Mouse (Mus musculus) frontal cortex, postnatal 14 days (tissue): ENCODE measurements around the gene Apol8.
"Not testable (repeated sequence)": the region's sequence is repeated elsewhere in the genome, so short reads cannot be mapped to it uniquely, and the experiment has no call there.

Experiments
- DNase-seq, 2 experiments: peaks; one replicate each; pipeline ENCODE4 v3.0.0; 2022; ENCODE audit warnings: low spot score in 2 of 2

Gene Apol8

DNA sequence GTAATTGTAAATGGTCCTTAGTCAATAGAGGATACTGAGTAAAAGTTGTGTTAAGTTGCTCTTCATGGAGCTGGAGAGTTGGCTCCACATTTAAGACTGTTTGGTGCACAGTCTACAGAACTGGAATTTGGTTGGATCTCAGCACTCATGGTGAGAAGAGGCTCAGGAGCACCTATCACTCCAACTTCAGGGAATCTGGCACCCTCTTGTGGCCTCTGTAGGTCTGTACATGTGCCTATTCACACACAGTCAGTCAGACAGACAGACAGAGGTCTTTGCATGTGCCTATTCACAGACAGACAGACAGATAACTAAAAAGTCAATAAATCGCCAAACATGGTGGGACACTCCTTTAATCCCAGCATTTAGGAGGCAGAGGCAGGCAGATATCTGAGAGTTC, 6.3 kb downstream of the Apol8 start:
- no peak for DNase-seq

DNA sequence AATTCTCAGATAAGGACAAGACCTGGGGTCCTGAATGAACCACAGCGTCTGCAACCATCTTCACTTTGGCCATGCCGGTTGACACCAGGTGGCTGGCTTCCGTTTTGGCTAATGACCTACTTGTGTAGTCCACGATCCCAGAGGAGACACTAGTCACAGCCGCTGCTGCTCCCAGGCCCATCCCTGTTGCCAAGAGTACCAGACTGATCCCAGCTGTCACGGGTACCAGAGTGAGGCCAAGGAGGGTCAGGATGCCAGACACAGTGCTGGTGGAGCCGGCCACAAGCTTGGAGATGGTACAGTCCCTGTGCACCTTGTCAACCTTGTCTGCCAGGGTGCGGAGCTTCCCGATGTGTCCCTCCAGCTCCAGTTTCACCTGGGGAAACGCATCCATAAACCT, 7.1 kb downstream of the Apol8 start:
- DNase-seq = no peak

DNA sequence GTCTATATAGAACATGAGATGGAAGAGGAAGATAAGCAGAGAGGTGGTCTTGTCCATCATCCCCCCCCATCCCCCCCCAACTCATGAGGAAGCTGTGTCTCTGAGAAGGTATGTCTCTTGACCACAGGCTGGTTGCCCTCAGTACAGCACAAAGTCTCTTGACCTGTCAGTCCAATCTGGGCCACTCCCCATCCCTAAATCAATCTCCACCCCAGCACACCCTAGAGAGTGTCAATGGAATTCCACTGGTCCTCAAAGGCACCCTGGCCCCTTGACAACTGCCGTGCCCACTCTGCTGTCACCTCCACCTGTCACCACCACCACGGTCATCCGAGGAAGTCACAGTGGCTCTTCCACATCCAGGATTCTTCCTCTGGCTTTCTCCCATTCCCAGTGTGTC, 8.4 kb downstream of the Apol8 start:
- DNase-seq = no peak

DNA sequence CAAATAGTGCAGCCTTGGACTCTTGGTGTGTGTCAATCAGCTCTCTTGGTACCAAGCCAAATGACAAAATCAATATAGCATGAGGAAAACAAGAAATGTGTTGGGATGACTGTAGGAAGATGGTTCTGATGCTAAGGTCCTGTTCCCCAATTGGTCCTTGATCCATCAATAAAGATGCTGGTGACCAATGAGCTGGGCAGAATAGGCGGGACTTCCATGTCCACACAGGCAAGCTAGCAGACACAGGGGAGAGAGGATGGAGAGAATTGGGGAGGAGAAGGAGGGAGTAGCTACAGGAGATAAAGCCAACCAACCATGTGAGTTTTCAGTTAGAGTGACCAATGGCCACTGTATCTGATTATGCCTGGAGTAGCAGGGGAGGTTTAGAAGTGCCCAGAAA, 10.5 kb downstream of the Apol8 start:
- DNase-seq = no peak

DNA sequence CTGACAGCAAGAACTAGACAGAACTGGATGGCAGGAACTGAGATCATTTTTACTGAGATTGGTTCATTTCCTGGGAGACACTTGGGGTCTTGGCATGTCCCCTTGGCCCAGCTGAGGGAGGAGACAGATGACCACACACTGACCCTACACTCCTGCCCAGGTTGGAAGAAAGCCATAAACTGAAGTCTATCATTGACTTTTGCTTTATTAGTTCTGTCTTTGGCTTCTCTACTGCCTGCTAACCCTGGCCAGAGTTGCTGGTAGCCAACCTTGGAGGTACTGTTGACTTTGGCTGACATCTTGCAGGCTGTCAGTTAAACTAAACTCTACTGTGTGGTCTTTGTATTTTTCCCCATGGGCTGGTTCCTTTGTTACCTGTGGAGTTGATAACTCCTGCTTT, 11.7 kb downstream of the Apol8 start:
- DNase-seq = no peak

DNA sequence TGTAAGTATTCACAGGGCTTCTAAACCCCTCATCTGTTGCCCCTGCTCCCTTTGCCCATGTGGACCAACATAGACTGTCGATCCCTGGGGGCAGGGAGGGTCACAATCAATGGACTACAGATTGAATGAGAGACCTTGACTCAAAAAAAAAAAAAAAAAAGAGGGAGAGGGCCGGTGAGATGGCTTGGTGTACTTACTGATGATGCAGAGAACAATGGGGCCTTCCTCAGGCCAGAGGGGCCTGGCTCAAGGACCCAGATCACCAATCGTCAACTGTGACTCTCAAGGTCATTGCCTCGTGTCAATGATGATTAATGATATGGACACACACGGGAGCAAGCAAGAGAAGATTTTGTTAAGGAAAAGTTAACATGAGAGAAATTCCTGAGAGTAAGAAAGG, 12.2 kb downstream of the Apol8 start:
- no peak for DNase-seq

DNA sequence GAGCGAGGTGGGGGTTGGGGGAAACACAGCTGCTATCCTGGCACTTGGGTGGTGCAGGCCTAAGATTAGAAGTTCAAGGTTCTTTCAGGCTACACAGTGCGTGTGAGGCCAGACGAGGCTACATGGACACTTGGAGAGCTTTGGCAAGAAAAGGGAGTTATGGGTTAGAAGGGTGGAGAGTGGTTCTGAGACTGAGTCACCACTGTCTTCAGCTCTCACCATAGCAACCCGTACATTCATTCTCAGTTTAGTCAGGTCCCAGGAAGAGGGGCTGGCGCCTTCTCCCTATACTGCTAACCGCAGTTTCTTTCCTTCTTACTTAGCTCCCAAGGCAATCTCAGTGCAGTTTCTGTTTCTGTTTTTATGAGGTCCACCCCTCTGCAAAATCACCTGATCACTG, 15.2 kb downstream of the Apol8 start:
- not testable (repeated sequence) for DNase-seq

DNA sequence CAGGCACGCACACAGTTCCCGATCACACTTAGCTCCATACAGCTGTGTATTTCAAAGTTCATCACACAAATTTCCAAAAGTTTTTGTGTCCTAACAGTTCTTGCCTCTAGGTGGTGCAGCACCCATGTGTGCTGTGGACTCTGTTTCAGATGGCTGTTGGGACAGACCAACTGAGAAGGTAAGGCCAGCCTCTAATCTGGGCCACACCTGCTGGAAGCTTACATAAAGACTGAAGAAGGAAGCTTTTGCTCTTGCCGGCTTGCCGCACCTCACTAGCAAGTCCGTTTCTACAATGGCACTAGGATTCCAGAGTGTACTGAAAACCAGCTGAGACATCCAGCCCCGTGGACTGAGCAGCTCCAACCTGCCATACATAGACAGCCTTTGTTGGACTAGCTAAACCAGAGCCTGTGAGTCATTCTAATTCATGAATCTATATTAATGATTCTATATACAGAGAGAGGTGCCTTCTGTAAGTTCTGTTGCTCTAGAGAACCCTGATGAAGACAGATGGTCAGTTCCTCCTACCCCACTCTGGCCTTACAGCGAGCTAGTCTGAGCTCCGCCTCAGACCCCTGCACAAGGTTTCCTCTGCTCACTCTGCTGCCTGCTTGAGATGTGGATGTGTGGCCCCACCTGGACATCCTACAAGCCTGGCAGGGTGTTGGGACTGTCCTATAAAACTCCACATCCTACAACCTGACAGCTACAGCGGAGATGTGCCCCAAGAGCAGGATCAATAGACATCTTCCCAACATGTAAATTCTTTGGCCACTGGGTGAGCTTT, 16.1 kb downstream of the Apol8 start:
- no peak for DNase-seq

DNA sequence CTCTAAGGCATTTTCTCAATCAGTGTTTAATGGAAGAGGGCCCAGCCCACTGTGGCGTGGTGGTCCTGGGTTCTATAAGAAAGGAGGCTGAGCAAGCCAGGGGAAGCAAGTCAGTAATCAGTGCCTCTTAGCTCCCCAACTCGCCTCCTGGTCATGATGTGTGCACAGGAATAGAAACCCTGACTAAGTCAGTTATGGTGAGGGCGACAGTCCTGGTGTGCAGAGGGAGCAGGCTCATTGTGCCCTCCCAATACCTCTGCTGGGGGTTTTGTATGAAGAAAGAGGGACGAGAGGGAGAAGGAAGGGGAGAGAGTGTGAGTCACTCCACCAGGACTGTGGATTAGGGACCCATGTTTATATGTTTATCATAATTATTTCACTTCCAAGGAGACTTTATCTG, 22.9 kb downstream of the Apol8 start:
- DNase-seq = not testable (repeated sequence)

DNA sequence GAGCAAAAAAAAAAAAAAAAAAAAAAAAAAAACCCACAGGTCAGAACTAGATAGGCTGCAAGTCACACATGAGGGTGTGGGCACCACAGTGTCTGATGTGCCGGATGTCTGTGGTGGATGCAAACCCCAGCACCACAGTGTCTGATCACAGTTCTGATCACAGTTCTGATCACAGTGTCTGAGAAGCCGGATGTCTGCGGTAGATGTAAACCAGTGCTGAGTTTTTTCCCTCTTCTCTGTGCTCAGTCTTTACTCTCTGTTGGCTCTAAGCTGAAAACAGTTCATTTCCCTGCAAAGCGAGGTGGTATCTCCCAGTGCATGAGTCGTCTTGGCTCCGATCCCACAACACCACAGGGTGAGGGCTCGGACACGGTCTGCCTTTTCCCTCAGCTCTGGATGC, 23.4 kb downstream of the Apol8 start:
- not testable (repeated sequence) for DNase-seq

DNA sequence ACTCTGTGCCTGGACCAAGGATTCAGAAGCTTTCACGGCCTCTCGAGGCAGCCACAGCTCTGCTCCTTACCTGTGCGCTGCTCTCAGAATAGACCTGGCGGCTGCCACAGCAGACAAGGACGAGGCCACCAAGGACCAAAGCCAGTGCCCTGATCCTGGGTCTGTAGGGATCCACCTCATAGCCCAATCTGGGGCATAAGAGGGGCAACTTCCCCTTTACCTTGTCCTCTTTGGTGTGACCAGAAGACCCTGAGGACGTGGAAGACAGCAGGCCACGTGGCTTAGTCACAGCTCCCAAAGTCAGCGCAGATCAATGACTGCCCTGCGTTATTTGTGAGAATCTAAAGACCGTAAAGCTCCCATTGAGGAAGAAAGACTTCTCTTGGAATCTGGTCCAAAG, 24.0 kb downstream of the Apol8 start:
- DNase-seq = not testable (repeated sequence)

DNA sequence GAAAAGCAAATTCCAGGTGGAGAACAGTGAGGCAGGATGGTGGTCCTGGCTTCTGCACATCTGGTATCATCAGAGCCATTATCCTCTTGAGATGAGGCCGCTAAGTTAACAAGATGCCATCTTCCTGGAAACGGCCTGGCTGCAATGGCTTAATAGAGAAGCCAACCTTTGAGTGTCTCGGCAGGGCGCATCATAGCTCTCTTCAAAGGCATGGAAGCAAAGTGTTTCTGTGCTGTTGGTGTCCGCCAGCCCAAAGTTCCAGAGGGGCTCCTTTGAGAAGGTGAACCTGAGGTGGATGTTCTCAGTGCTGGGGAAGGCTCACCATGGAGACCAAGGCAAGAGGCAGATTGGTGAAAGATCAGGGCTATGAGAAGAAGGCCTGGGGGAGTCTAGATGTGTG, 25.2 kb downstream of the Apol8 start:
- DNase-seq = no peak

DNA sequence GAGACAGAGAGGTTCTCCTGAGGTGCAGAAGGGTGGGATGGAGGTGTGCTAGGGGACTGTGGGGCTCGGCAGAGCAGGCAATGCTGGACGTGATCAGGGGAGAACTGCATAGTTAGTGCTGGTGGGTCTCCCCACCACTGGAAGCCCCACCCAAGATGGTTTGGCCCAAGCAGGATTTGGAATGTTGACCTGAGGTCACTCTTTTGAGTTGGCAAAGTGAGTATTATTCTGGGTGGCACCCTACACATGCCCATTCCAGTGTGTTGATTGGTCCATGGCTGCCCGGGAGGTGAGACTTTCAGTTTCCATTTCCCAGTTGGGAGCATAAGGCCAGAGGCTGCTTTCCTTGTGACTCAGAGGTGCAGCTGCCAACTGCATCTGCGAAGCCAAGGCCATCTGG, 28.1 kb downstream of the Apol8 start, which contains the start of gene Apol9b:
TSS of gene Apol9b (plus strand) at position 301 of the 400 bp plus-strand sequence.
- DNase-seq = not testable (repeated sequence)

DNA sequence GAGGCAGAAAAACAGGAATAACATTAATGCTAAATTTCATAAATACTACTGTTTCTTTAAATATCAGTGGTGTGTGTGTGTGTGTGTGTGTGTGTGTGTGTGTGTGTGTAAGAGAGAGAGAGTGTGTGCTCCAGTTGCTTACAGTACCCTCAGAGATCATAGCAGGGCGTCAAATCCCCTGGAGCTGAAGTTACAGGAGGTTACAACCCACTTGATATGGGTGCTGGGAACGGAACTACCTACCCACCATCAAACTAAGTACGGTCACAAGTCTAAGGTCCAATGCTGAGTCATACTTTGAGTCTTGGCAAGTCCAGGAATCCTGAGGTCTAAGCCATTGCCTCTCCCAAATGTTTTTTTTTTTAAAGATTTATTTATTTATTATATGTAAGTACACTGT, 29.1 kb downstream of the Apol8 start:
- DNase-seq = not testable (repeated sequence)

DNA sequence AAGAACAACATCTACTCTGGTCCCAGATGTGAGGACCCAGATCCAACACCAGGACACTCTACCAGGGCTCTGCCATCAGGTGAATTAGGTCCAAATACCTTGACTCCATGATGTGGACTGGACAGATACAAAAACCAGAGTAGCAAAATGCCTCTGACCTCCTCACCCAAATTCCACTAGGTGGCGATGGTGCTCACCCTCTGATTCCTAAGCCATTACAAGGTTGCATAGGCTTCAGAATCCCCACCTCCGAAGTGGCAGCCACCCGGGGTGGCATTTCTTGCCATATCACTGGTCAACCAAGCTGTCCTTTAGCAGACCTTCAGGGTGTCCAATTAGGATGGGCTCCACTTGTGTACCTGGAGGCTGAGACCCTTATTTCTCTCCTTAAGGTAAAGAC, 29.7 kb downstream of the Apol8 start:
- not testable (repeated sequence) for DNase-seq

DNA sequence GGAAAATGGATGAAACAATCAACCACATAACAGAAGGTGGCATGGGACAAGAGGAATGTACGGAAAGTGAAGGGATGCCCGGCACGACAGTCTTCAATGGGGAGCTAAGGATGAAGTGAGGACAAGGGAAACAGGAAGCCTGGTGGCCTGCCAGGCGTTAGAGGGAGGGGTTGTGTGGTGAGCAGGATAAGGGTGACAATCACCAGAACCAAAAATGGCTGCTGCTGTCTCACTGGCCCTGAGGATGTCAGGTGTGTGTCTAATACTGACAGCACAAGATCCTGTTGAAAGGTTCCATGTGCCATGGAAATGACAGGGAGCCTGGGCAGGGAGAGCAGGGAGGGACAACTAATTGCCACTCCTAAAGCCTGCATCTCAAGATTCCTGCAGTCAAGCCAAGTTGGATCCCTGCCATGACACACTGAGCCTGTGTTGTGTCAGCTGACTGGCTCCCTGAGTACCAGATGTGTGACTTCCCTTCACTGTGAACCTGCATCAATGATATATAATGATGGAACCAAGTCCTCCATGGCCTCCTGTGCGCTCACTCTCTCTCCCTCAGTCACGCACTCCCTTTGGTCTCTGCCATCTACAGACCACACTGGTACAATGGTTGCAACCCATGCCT, 31.3 kb downstream of the Apol8 start:
- DNase-seq = not testable (repeated sequence)

DNA sequence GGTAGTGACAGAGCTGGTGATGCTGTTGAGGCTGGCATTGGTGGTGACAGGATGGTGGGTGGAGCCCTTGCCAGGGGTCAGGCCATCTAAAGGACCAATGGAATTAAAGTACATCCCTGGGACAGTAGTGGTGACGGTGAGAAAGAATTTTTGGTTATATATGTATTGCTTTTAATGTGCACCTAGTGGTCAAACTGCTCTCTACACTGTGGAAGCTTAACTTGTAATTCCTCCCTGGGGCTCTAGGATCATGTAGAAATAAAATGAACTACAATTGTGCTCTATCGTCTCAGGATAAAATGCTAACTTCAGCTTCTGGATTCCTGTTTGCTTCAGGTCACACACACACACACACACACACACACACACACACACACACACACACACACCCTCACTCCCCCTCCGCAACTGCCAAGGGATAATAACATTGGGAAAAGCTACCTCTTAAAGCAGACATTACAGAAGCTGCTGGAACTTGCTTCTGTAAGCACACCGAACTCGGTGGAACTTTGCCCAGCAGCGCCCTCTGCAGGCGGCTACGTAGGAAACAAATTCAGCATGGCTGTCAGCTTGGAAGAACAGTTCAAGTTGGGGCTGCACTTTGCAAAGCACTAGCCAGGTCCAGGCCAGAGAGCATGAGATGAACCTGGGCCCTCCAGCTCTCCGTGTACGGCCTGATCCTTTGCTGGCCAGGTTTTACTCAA, 32.4 kb downstream of the Apol8 start:
- not testable (repeated sequence) for DNase-seq

DNA sequence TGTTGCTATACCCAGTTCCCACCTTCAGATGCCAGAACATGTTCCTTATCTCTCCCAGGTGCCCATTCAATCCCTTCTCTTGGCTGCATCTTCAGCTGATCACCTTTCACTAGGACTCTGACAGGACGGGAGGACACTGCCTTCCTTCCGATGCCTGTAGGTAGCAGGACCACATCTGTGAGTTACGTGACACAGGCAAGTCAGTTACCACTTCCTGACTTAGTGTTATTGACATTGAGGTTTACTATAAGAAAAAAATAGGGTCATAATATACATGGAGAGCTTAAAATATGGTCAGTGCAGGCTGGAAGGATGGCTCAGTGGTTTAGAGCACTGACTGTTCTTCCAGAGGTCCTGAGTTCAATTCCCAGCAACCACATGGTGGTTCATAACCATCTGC, 35.3 kb downstream of the Apol8 start:
- DNase-seq = not testable (repeated sequence)

DNA sequence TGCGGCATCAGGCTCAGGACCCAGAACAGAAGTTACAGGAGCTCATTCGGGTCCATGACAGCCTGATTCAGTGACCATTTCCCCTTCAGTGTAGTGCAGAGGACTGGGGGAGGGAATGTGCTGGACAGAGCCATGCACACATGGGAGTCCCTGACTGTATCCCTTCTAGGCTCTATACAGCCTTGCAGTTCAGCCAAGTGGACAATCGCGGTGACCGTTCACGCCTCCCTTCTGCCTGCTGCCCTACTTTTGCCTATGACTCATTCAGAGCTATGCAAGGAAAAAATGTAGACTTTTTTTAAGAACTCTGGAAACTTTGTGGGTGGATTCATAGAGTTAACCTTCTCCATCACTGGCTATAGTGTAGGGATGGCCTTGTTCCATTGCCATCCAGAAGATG, 38.6 kb downstream of the Apol8 start:
- not testable (repeated sequence) for DNase-seq

DNA sequence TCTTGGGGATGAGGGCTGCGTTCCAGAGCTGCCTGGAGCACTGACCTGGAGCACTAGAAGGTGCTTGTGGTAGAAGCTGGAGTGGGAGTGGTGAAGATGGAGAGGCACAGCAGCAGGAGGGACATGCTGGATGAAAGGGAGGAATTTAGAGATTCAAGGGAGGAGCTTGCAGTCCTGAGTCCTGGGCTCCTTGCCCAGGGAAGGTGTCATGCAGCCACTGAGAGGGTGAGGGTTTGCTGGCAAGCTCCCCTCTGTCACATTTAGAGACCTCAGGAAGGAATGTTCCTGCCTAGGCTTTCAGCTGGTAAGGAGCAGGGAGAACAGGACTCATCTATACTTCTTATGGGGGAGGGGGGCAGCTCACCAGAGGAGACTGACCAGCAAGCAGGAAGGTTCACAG, 47.9 kb downstream of the Apol8 start:
- DNase-seq = not testable (repeated sequence)

DNA sequence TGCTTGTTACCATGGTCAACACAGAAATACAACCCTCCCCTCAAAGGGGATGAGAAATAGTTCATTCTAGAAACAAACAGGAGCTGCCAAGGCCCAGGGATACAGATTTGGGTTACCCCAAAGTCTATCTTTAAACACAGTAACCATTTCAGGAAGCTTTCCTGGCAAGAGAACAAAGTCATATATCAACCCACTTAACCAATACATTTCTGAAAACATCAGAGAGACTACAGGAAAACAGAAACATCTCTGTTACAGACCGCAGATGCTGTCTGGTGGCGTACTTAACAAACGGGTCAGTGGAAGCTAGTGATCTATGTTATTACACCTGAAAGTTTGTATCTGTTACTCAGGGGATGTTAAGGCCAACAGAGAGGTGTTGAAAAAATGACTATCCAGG, 51.5 kb downstream of the Apol8 start:
- not testable (repeated sequence) for DNase-seq

DNA sequence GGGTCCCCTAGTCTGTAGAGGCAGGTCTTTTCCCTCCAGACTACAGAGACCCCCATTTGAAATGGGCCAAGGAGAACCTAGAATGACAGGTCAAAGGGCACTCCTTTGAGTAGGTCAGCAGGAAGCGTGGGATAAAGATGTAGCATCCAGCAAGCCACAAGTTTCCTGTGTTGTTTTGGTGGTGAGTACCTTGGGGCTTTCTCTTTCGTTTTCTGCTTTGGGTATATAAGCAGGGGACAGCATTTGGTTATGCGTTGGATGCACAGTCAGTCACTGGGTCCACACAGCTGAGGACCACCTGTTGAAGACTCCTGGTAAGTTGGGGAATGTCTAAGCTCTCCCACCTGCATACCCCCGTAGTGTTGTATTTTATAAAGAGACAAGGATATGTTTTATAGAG, 58.1 kb downstream of the Apol8 start, which contains the start of gene Apol7e:
TSS of gene Apol7e (plus strand) at position 202 of the 400 bp plus-strand sequence.
- DNase-seq = not testable (repeated sequence)
